Mouse (Mus musculus) E14TG2a.4 (cell line): Measurements from ENCODE around the gene Galnt17.

Experiments
- H3K27me3 ChIP-seq: 2 replicates; pipeline ENCODE4 v1.6.1; 2014; ENCODE audit warnings: low read length, control low read depth; ENCODE audit not compliant: insufficient read depth
- H3K36me3 ChIP-seq: 2 replicates; pipeline ENCODE4 v1.6.1; 2014; ENCODE audit warnings: low read length, control low read depth; ENCODE audit not compliant: insufficient read depth
- H3K4me1 ChIP-seq: replicated peaks from 2 replicates; pipeline ENCODE4 v1.6.1; 2014; ENCODE audit warnings: low read depth, low read length, control low read depth
- H3K4me3 ChIP-seq: replicated peaks from 2 replicates; pipeline ENCODE4 v1.5.1; 2014; ENCODE audit warnings: mild to moderate bottlenecking, low read length
- H3K9me3 ChIP-seq: 2 replicates; pipeline ENCODE4 v1.6.1; 2014; ENCODE audit warnings: low read length, control low read depth
- CTCF ChIP-seq: conservative IDR thresholded peaks from 2 replicates; pipeline ENCODE4 v1.5.1; 2014; ENCODE audit warnings: low read length
- NANOG ChIP-seq: IDR thresholded peaks from 2 replicates; pipeline ENCODE4 v1.6.1; 2014; ENCODE audit warnings: borderline replicate concordance, low read length, mixed read lengths
- POU5F1 ChIP-seq: IDR thresholded peaks from 2 replicates; pipeline ENCODE4 v1.6.1; 2014; ENCODE audit warnings: low read length, borderline replicate concordance

The Galnt17 gene

DNA sequence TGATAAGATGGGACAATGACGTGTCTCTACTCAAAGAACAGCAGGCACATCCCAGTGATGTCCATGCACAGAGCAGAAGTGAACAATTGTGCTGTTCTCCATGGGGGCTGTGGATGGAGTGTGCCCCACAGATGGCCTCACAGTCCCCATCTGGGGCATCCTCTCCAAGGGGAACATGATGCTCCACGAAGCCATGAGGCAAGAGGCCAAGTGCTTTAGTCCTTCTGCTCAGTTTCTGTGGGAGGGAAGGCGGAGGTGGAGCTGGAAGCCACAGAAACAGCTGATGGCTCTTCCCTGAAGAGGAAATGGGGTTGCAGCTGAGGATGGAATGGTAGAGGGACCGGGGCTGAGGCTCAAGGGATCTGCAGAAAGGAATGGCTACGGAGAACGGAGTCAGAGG, 243.1 kb downstream of the Galnt17 start:
- TF ChIP-seq POU5F1 (no peak), NANOG (no peak), CTCF (no peak)

DNA sequence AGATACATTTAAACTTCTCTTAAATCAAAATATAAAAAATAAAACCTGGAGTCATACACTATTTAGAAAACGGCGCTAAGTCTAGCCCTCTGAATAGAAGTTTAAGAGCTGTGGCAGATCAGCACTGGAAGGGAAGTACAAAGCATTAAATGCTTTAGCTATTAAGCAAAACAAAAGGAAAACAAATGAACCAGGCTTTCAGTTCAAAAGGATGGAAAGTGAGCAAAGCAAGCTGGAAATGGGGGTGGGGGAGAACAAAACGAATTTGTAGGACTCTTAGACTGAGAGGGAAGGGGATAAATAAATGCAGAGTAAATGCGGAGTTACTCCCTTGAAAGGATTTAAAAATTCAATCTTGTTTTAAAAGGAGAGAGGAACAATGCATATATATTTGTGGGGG, 259.8 kb downstream of the Galnt17 start:
- Histone ChIP-seq H3K27me3 (no peaks in the 10 kb centered on the region), H3K4me3 (no peak overlapping the region), H3K9me3 (no peaks in the 10 kb centered on the region), H3K4me1 (peaks cover 14% of the 10 kb centered on the region), H3K36me3 (no peaks in the 10 kb centered on the region)
- no peak for TF ChIP-seq POU5F1
- TF ChIP-seq NANOG: peak; percentile 81; the same call in 1 of the 2 replicates
- TF ChIP-seq CTCF: no peak

More for the DNA sequence above, 243.1 kb downstream of the Galnt17 start:
- Histone ChIP-seq H3K9me3 (no peaks in the 10 kb centered on the region), H3K36me3 (no peaks in the 10 kb centered on the region), H3K4me1 (peaks cover 4% of the 10 kb centered on the region; the same call in 1 of the 2 replicates), H3K4me3 (no peak overlapping the region), H3K27me3 (peaks cover 5% of the 10 kb centered on the region)

DNA sequence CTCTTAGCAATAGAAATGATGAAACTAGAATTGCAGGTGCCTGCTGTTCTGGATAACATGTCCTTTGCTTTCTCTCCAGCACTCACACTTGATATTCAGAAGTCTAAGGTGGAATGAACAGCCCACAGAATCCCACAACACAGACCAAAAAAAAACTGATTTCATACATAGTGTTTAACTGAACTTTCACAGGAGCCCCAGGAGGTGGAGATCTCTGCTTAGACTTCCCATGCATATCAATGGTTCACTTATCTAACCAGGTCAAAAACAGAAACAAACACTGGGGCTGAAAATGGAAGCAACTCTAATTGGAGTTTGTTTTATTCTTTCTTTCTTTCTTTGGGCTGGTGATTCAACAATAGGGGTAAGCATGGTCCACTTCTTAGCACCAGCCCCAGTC, 265.2 kb downstream of the Galnt17 start:
- Histone ChIP-seq H3K9me3 (no peaks in the 10 kb centered on the region), H3K36me3 (no peaks in the 10 kb centered on the region), H3K4me3 (no peak overlapping the region), H3K4me1 (peaks cover 3% of the 10 kb centered on the region; the same call in 1 of the 2 replicates), H3K27me3 (no peaks in the 10 kb centered on the region)
- no peak for TF ChIP-seq POU5F1
- no peak for TF ChIP-seq CTCF
- no peak for TF ChIP-seq NANOG

DNA sequence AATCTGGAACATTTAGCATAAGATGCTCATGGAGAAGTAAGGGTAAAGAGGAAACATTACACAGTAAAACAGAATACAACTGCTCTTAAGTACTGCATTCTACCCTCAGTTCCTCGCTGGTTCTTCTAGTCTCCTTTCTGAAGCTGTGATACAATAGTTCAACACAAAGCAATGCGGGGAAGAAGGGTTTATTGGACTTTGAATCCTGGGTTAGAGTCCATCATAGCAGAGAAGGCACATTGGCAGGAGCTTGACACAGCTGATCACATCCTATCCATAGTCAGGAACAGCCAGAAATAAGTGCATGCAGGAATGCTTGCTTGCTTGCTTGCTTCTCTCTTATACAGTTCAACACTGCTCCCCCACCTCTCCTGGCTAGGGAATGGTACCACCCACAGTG, 267.9 kb downstream of the Galnt17 start:
- no peak for TF ChIP-seq POU5F1
- TF ChIP-seq NANOG: no peak
- TF ChIP-seq CTCF: no peak
- Histone ChIP-seq H3K4me3 (no peak overlapping the region), H3K27me3 (no peaks in the 10 kb centered on the region), H3K4me1 (no peaks in the 10 kb centered on the region), H3K36me3 (no peaks in the 10 kb centered on the region), H3K9me3 (no peaks in the 10 kb centered on the region)

DNA sequence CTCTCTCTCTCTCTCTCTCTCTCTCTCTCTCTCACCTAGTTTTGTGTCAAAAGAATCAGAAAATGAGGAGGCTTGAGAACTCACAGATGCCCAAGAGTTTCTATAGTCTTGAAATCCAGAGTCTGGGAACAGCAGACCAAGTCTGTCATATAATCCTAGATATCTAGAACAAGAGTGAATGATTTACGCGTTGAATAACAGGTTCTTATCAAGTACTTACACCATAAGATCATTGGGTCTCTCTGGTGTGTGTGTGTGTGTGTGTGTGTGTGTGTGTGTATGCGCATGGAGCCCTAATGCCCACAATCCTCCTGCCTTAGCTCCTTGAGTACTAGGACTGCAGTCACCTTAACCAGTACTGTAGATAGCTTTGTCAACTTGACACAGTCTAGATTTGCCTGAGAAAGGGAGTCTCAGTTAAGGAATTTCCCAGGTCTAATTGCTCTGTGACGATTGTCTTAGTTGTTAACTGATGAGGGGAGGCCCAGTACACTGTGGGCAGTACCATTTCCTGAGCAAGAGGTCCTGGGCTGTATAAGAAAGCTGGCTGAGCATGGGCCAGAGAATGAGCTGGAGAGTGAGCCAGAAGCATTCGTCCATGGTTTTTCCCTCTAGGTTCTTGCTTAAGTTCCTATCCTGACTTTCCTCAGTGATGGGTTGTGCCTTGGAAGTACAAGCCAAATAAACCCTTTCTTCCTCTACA, 268.5 kb downstream of the Galnt17 start:
- Histone ChIP-seq H3K9me3 (no peaks in the 10 kb centered on the region), H3K4me1 (no peaks in the 10 kb centered on the region), H3K36me3 (no peaks in the 10 kb centered on the region), H3K4me3 (no peak overlapping the region), H3K27me3 (no peaks in the 10 kb centered on the region)
- no peak for TF ChIP-seq CTCF
- no peak for TF ChIP-seq NANOG
- no peak for TF ChIP-seq POU5F1

DNA sequence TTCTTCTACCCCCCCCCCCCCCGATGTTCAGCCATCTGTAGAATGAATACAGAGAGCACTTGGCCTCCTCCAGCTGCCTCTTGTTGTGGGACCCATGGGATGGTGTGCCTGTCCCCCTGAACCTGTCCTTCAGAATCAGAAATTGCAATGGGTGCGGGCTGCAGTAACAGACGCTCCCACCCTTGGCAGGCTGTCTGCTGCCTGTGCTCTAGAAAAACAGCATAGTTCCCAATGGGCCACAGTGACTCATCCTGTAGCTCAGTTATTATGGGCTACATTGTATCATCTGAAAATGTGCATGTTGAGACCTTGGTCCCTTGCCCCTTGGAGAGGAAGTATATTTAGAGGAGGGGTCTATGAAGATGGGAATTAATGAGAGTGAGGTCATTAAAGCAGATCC, 283.8 kb downstream of the Galnt17 start:
- Histone ChIP-seq H3K4me3 (no peak overlapping the region), H3K4me1 (peaks cover 7% of the 10 kb centered on the region), H3K36me3 (no peaks in the 10 kb centered on the region), H3K27me3 (no peaks in the 10 kb centered on the region), H3K9me3 (no peaks in the 10 kb centered on the region)
- no peak for TF ChIP-seq NANOG
- no peak for TF ChIP-seq CTCF
- TF ChIP-seq POU5F1: no peak

DNA sequence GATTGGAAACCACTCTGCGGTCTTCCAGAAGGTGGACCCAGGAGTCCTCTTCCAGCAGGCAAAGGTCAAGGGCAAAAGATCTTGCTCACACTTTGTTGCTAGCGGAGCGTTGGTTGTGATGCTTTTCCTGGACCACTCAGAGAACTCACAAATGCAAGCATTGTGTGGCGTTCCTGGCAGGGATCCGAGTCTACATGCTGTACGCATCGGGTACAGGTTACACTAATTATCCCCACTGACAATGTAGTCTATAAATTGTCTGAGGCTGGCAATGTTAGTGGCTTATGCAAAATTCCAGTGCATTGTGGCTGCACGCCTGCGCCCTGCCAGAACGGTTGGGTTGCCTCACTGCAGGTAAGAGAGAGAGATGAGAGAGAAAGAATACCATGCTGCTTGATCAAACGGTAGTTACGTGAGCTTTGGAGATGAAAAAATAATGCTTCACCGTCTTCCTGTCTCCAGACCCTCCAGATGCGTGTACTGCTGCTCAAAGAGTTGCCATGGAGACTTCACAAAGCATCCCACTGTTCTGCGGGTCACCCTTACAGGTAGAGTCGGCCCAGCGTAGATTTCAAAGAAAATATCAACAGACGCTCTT, 285.8 kb downstream of the Galnt17 start:
- Histone ChIP-seq H3K4me3 (no peak overlapping the region), H3K27me3 (no peaks in the 10 kb centered on the region), H3K36me3 (no peaks in the 10 kb centered on the region), H3K4me1 (peaks cover 7% of the 10 kb centered on the region), H3K9me3 (no peaks in the 10 kb centered on the region)
- no peak for TF ChIP-seq POU5F1
- no peak for TF ChIP-seq CTCF
- no peak for TF ChIP-seq NANOG

DNA sequence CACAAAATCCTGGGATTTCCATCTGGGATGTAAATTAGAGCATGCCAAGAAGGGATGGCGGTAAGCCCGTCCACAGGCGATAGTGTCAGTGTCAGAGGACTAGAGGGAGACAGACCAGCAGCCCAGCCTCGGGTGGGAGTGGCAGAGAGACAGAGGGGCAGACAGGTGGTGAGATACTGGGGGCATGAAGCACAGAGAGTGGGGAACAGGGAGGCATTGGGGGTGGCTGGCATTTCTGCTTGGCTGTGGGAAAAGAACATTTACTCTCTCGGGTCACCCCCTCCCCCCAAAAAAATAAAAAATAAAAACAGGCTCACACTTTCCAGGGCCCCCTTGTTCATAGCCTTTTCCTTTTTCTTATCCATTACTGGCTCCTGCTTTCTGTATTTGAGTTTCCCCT, 287.4 kb downstream of the Galnt17 start:
- no peaks in the 10 kb centered on the region for H3K9me3 ChIP-seq
- H3K27me3 ChIP-seq: no peaks in the 10 kb centered on the region
- H3K4me3 ChIP-seq: no peak overlapping the region
- H3K4me1 ChIP-seq: peaks cover 7% of the 10 kb centered on the region
- no peaks in the 10 kb centered on the region for H3K36me3 ChIP-seq
- no peak for TF ChIP-seq NANOG
- no peak for TF ChIP-seq POU5F1
- no peak for TF ChIP-seq CTCF

DNA sequence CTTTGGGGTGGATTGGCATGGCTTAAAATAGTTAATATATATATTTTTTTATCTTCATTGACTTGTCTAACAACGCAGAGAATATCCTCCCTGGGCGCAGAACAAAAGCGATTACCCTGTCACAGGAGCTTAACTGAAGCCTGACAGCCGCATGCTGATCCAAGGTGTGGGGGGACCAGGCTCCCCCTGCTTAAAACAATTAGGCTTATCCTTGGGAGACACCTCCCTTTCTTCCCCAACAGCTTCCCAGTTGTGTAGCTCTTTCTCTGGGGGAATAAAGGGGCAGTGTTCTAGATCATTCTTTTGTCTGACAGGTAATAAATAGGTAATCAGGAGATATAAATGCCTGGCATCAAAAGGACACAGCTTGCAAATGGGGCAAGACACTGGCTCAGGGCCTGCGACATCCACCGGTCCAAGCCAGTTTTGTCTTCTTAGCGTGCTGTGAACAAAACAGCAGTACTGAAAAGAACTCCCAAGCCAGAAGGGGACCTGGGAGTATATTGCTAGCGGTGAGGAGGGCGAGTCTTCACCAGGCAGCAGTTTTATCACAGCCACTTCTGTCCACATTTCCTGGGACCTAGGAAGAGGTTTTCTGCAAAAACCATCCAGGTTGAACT, 288.8 kb downstream of the Galnt17 start:
- TF ChIP-seq NANOG (no peak), CTCF (no peak), POU5F1 (no peak)
- Histone ChIP-seq H3K27me3 (no peaks in the 10 kb centered on the region), H3K4me1 (peaks cover 7% of the 10 kb centered on the region), H3K9me3 (no peaks in the 10 kb centered on the region), H3K36me3 (no peaks in the 10 kb centered on the region), H3K4me3 (no peak overlapping the region)
